Mouse (Mus musculus) thymus, adult 2 months (tissue): Measurements from ENCODE around the gene Avpr1b. TPM values are rescaled to one million over a fixed set of nuclear protein-coding genes. Genes with fewer than 3 reads are reported as not detected.
"Not testable (repeated sequence)": the region's sequence is repeated elsewhere in the genome, so short reads cannot be mapped to it uniquely, and the experiment has no call there.

ENCODE experiments used
- DNase-seq: peaks from one replicate; pipeline ENCODE4 v3.0.0; 2021
- H3K27ac ChIP-seq: fragments of 200-500 bp; 2 replicates; pipeline ENCODE4 v1.5.1; 2012; ENCODE audit warnings: low read length, control low read depth; ENCODE audit not compliant: control insufficient read depth, insufficient read depth
- H3K27me3 ChIP-seq: fragments of 200-500 bp; 2 replicates; pipeline ENCODE4 v1.6.1; 2012; ENCODE audit warnings: mild to moderate bottlenecking, low read length, moderate library complexity, mixed read lengths; ENCODE audit not compliant: control insufficient read depth, insufficient read depth
- H3K36me3 ChIP-seq: fragments of 200-500 bp; 2 replicates; pipeline ENCODE4 v1.6.1; 2012; ENCODE audit warnings: mild to moderate bottlenecking, low read length, moderate library complexity; ENCODE audit not compliant: control insufficient read depth, insufficient read depth
- H3K4me1 ChIP-seq: fragments of 200-500 bp; replicated peaks from 2 replicates; pipeline ENCODE4 v1.6.1; 2012; ENCODE audit warnings: low read length; ENCODE audit not compliant: control insufficient read depth, insufficient read depth
- H3K4me3 ChIP-seq: fragments of 200-500 bp; 2 replicates; pipeline ENCODE4 v1.5.1; 2012; ENCODE audit warnings: mild to moderate bottlenecking, low read length, control low read depth, moderate library complexity; ENCODE audit not compliant: control insufficient read depth, insufficient read depth
- CTCF ChIP-seq: fragments of 200-500 bp; IDR thresholded peaks from 2 replicates; pipeline ENCODE4 v1.5.1; 2012; ENCODE audit warnings: mild to moderate bottlenecking, control low read depth, low read length, moderate library complexity, borderline replicate concordance; ENCODE audit not compliant: control insufficient read depth, poor library complexity, insufficient read depth; ENCODE audit errors: extremely low read depth
- POLR2A ChIP-seq: fragments of 200-500 bp; IDR thresholded peaks from 2 replicates; pipeline ENCODE4 v1.6.1; 2012; ENCODE audit warnings: mild to moderate bottlenecking, low read length, control low read depth, moderate library complexity; ENCODE audit not compliant: control insufficient read depth, poor library complexity, insufficient read depth; ENCODE audit errors: extremely low read depth
- WGBS: fragments of 180-500 bp; shearing (Covaris S2); methylation state at CpG from one replicate; pipeline ENCODE4 v1.1.7; 2018; 5-methylcytosine and 5-hydroxymethylcytosine counted together
- polyA plus RNA-seq: library from polyadenylated mRNA; depleted of rRNA; stranded (reverse); fragments of >200 nt; gene quantifications from 2 replicates; pipeline ENCODE4 v1.2.3, GENCODE M21; 2012

Avpr1b gene
- polyA plus RNA-seq, 1 experiment, result not detected

DNA sequence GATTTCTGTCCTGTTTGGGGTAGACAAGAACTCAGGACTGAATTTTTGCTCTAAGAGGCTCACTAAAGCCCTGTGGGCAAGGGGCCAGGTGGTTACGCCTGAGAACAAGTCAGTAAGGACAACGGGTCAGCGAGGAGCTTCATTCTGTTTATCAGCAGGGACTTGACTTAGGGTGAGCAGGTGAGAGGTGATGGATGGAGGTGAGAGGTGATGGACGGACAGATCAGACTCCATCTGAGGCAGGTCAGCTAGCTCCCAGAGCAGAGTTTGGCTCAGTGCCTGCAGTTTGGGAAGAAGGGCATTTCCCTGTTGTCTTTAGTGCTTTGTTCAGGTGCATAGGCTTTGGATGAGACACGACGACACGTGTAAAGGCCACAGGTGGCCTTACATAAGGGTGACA, 20.3 kb downstream of the Avpr1b start:
- DNase-seq, result no peak
- TF ChIP-seq POLR2A (no peak), CTCF (no peak)
- WGBS, result 97% methylated on average over 7 of the region's 7 CpGs
- Histone ChIP-seq H3K36me3 (no peaks in the 10 kb centered on the region), H3K4me1 (no peaks in the 10 kb centered on the region), H3K4me3 (no peak overlapping the region), H3K27me3 (no peaks in the 10 kb centered on the region), H3K27ac (no peak overlapping the region)

DNA sequence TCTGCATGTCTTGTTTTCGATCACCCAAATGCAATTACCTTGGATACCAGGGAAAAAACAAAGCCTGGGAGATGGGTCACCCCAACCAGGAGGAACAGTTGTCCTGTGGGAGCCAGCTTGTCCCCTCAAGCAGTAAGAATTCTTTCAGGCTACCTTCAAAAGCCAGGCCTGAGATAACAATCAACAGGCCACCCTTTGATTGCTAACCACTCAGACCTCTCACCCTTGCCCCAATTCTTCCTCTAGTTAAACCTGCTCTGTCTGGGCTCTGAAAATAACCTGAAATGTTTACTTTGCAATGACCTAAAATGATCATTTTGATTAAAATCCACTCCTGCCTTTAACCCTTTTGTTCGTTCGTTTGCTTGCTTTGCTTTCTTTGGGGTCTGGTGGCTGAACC, 24.6 kb downstream of the Avpr1b start:
- H3K27me3 ChIP-seq, result no peaks in the 10 kb centered on the region
- no peak overlapping the region for H3K4me3 ChIP-seq
- 97% methylated on average over 3 of the region's 3 CpGs for WGBS
- no peaks in the 10 kb centered on the region for H3K36me3 ChIP-seq
- DNase-seq, result no peak
- no peak overlapping the region for H3K27ac ChIP-seq
- TF ChIP-seq CTCF, result no peak
- no peak for TF ChIP-seq POLR2A
- no peaks in the 10 kb centered on the region for H3K4me1 ChIP-seq

DNA sequence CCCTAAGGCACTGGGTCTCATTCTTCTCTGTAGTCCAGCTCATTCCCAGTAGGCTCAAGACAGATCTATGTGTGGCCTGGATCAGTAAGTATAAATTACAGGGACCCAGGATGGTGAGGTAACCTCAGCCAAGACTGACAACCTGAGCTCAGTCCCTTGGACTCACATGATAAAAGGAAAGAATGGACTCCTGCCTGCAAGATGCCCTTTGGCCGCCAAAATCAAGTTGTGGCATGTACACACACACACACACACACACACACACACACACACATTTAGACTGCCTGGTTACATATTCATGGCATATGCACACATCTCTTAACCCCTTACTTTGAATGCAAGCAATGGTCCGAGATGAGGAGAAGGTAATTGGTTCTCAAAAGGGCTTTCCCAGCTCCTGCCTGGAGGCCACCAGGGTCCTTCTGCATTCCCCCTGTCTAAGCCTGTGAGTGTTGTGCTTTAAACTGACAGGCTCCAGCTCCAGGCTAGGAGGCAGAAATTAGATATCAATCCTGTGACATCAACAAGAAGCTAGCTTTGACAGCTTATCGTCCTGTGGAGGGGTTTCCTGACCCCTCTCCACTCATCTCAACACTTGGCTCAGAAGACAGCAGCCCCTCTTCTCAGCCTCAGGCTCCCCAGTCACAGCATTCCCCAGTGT, 25.3 kb downstream of the Avpr1b start:
- Histone ChIP-seq H3K4me3 (no peak overlapping the region), H3K27me3 (no peaks in the 10 kb centered on the region), H3K27ac (no peak overlapping the region), H3K4me1 (no peaks in the 10 kb centered on the region), H3K36me3 (no peaks in the 10 kb centered on the region)
- 93% methylated on average over 3 of the region's 3 CpGs for WGBS
- no peak for TF ChIP-seq POLR2A
- TF ChIP-seq CTCF, result no peak
- DNase-seq, result no peak

DNA sequence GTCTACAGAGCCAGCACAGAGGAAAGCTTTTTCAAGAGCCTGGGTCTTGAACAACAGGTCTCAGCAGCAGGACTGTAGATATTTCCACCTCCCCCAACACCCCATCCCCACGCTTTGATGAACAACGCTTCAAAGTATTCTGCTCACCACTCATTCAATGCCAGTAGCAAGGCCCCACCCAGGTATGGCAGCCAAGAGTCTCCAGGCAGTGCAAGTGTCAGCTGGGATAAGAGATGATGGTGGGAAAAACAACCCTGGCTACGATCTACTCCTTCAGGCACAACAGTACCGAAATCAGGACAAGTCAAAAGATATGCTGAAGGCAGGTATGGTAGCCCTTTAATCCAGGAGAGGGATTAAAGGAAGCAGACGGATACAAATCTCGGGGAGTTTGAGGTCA, 27.2 kb downstream of the Avpr1b start:
- no peaks in the 10 kb centered on the region for H3K4me1 ChIP-seq
- H3K36me3 ChIP-seq, result no peaks in the 10 kb centered on the region
- 97% methylated on average over 6 of the region's 6 CpGs for WGBS
- no peaks in the 10 kb centered on the region for H3K27me3 ChIP-seq
- TF ChIP-seq CTCF, result no peak
- TF ChIP-seq POLR2A, result no peak
- no peak for DNase-seq
- H3K27ac ChIP-seq, result no peak overlapping the region
- H3K4me3 ChIP-seq, result no peak overlapping the region

DNA sequence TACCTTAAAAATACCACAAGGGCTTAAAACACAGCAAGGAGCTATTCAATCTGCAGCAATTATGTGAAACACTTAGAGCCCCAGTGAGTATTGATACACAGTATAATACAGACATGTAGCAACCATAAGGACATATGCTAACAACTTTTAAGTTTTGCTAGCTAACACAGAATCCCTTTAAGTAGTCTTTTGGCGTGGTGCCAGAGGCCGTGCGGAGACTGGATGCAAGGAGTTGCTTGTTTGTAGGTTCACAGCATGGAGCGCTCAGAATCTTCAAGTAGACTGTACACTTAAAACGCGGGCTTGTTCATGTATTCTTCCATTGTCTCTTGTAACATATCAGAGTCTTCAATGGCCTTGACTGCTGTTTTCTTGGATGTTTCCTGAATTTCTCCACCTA, 33.2 kb downstream of the Avpr1b start:
- not testable (repeated sequence) for H3K36me3 ChIP-seq, H3K27ac ChIP-seq, H3K4me3 ChIP-seq, H3K27me3 ChIP-seq, H3K4me1 ChIP-seq, DNase-seq
- 92% methylated on average over 6 of the region's 6 CpGs for WGBS

DNA sequence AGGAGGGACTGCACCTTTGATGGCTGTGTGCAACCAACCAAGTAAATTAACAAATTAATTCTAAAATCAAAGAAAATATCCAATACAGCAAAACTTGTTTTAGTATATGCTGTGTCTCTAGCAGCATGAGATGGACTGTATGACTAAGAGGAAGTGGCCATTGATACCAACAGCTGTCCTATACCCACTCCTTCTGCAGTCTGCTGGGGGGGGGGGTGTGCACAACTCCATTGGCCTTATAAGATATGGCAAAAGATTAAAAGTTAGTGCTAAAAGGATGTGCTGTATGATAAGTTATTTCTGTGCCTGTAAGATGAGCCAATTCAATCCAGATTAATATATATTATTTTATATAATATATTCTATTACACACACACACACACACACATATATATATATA, 35.5 kb downstream of the Avpr1b start:
- no peak for TF ChIP-seq POLR2A
- no peak for TF ChIP-seq CTCF
- DNase-seq, result no peak
- Histone ChIP-seq H3K36me3 (no peaks in the 10 kb centered on the region), H3K27me3 (no peaks in the 10 kb centered on the region), H3K27ac (no peak overlapping the region), H3K4me1 (peaks cover 5% of the 10 kb centered on the region; the same call in 1 of the 2 replicates), H3K4me3 (no peak overlapping the region)
